Mouse (Mus musculus): Measurements from ENCODE around the gene Plekhg3.

Gene Plekhg3

GRCm38 (mm10) chr12:76530580-76531139 is at the start of gene Plekhg3:
Gene Plekhg3, plus strand, starts transcription at chr12:76530891.
- no peak for DNase-seq

DNA sequence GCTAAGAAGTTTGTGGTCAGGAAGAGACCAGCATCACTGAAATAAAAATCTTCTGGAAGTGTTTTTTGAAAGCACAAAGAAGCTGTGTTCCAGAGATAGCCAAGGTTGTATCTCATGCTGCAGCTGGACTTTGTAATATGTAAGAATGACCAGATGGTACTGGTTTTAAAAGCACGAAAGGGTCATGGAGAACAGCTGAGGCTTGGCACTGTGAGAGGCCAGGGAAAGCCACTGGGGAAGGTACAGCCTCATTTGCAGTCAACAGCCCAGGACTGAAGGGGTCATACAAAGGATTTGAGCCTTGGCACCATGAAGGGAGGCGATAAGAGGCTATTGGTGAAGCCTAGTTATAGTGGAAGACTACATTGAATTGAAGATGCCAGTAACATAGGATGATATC is 48.2 kb upstream of the Plekhg3 start:
- no peak for DNase-seq

DNA sequence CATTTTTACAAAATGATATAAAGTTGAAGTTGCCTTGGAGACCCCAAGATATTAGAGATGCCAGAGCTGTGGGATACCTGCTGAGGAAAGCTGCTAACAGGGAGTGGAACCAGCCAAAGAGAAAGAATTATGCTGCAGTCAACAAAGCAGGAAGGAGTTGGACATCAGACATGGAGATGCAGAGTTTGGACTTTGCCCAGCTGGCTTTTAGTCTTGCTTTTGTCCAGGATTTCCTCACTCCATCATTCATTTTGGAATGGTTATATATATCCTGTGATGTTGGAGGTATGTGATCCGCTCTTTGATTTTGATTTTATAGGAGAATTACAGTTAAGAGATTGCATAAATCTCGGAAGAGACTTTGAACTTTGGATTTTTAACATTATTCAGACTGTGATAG is 47.7 kb upstream of the Plekhg3 start:
- DNase-seq = no peak

DNA sequence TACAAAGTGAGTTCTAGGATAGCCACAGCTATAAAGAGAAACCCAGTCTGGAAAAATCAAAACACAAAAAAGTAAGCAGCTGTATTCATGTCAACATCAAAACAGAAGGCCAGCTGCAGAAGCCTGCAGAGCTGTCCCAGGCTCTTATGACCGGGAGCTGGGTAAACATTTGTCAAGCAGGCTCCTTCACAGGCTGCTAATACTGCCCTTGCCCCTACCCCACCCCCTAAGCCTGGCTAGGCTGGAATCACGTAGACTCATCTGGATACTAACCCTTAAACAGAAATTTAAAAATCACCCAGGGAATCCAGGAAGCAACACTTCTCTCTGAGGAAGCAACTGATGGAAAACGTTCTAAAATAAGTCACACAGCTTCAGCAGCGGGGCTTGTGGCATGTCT is 45.8 kb upstream of the Plekhg3 start:
- DNase-seq = no peak

GRCm38 (mm10) chr12:76485381-76485780 is 45.3 kb upstream of the Plekhg3 start:
- no peak for DNase-seq

DNA sequence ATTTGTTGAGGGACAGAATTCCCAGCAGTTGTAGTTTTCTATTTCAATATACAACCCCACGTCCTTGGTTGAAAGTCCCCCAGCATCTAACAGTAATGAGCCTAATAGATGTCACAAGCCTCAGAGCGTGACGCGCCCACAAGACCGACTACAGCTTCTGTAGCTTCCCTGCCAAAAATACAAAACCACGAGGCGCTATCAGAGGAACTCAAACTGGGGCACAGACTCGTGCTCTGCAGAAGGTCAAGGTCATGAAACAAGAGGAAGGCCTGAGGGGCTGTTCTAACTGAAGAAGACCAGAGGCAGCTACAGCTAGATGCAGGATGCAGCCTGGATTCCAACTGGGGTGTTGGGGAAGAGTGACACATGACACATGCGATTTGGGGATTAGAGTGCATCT is 43.7 kb upstream of the Plekhg3 start:
- DNase-seq = no peak

DNA sequence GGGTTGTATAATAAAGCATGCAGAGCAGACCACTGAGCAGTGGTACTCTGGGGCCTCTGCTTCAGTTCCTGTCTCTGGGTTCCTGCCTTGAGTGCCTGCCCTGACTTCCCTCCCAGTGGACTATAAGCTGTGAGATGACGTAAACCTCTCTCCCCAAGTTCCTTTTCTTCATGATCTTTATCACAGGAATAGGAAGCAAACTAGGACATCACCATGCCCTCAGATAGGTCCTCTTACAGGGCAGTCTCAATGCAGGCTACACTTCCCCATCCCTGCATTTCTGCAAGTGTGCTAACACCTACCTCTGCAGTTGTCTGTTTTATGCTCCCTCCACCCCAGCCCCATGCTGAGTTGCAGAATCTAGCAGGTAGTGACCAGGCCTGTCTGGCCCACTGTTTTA is 39.9 kb upstream of the Plekhg3 start:
- no peak for DNase-seq

- DNase-seq = no peak
Observed at GRCm38 (mm10) chr12:76493462-76493861, 37.2 kb upstream of the Plekhg3 start.

DNA sequence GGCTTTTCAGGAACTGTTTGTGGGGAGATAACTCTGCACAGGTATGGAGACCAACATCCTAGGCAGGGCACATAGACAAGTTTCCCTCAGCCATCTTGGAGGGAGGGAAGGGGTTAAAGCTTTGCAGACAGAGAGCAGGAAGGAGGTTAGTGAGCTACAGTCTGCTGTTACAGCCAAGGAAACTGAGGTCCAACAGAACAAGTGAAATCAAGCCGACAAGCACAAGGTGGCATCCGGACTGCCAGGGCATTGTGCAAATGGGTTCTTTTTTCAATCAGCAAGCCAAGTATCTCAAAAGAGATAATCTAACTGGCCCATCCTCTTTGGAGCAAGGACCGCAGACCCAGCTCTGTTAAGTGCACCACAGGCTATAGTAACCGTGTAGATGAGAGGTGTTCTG is 35.3 kb upstream of the Plekhg3 start:
- no peak for DNase-seq

DNA sequence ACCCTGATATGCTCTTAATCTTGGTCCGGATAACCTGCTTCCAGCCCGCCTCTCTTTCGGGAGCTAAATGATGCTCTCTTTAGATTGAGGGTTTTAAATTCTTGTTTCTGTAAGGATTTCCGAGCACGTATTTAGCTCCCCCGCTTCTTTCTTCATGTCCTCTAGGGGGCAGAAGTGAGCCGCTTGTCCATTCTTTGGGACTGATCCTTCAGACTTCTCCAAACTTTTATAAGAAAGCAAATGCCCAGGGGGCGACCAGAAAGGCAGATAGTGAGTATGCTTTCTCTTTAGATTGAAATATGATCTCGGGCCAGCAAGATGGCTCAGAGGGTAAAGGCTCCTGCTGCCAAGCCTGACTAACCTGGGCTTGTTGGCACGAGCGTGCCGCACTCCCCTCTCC is 34.4 kb upstream of the Plekhg3 start:
- peak; percentile 54 for DNase-seq

DNA sequence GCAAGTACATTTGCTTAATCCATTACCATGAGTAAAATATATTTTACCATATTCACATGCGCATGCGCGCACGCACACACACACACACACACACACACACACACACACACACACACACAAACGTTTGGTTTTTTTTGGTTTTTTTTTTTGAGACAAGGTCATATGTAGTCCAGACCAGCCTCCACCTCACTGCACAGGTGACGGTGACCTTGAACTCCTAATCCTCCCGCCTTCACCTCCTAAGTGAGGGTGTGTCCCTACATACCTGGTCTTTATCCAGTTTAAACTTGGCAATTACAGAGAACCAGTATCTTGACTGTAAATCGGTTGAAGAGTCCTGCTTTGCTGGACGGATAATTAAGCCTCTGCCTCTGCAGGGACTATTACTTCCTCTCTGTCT is 31.4 kb upstream of the Plekhg3 start:
- DNase-seq = no peak

DNA sequence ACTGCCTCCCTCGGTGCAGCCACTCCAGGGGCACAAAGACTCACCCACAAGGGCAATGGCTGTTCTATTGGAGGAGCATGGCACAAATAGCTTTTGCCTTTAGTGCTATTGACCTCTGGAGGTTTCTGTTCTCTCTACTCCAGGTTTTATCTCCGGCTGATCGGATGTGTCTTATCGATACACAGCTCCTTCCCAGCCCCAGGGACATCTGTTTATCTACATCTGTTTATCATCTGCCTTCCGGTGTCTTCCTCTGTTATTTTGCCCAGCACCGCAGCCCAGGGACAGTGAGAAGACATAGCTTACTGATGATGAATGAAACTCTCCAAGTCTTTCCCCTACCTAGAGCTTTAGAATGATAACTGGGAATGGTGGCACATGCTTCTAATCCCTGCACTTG is 30.6 kb upstream of the Plekhg3 start:
- no peak for DNase-seq

GRCm38 (mm10) chr12:76500896-76501295 is 29.8 kb upstream of the Plekhg3 start:
- DNase-seq = no peak

DNA sequence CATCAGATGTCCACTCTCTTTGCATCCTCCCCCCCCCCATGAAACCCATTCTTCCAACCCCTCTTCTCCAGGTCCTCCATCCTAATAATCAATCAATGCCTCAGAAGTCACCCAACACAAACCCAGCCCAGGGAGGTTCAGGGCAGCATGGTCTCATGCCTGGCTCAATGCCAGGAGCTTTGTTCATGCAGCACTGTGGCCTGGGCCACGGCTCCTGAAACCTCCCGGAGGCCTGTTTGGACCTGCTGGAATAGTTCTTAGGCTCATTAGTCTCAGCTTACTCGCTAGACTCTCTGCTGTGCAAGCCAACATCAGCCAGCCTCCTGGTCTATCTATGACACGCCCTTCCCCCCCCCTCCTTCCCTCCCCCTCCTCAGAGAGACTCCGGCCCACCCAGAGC is 27.7 kb upstream of the Plekhg3 start:
- no peak for DNase-seq

DNA sequence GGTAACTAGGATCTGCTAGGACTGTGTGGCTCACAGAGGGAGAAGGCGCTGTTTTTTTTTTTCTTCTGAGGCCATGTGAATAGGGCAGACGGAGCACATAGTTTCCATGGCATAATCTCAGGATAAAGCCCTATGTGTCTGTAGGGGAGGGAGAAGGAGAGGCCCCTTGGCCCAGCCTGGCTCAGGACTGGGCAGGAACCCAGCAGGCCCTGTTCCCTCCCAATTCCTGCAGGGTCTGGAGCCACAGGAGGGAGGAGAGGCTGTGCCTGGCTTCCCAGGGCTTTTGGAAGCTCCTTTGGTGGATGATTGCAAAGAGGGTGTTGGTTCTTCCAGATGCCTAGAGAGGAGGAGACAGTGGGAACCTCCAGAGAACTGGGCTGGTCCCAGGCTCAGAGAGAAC is 24.2 kb upstream of the Plekhg3 start:
- DNase-seq = no peak

- DNase-seq = no peak
Observed at GRCm38 (mm10) chr12:76507791-76508190, 22.9 kb upstream of the Plekhg3 start.

- DNase-seq = no peak
Observed at GRCm38 (mm10) chr12:76508909-76509440, 21.7 kb upstream of the Plekhg3 start.

DNA sequence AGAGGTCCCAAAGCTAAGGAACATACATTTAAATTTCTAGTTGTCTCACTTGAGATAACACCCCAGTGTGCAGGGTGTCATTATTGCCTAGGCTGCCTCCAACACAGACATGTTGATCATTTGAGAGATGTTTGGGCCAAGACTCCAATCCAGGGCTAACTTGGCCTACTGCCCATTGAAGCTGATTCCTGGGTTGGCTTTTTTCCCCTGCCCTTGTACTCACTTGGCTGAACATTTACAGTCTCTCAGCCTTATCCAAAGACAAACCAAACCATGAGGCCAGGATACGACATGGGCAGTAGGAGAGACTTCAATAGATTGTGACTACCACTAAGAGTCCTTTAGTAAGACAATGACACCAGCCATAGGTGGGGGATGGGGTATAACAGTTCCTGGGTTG is 18.0 kb upstream of the Plekhg3 start:
- DNase-seq = no peak

GRCm38 (mm10) chr12:76514842-76515241 is 15.8 kb upstream of the Plekhg3 start:
- DNase-seq = no peak

GRCm38 (mm10) chr12:76518000-76518399 is 12.7 kb upstream of the Plekhg3 start:
- DNase-seq = no peak

DNA sequence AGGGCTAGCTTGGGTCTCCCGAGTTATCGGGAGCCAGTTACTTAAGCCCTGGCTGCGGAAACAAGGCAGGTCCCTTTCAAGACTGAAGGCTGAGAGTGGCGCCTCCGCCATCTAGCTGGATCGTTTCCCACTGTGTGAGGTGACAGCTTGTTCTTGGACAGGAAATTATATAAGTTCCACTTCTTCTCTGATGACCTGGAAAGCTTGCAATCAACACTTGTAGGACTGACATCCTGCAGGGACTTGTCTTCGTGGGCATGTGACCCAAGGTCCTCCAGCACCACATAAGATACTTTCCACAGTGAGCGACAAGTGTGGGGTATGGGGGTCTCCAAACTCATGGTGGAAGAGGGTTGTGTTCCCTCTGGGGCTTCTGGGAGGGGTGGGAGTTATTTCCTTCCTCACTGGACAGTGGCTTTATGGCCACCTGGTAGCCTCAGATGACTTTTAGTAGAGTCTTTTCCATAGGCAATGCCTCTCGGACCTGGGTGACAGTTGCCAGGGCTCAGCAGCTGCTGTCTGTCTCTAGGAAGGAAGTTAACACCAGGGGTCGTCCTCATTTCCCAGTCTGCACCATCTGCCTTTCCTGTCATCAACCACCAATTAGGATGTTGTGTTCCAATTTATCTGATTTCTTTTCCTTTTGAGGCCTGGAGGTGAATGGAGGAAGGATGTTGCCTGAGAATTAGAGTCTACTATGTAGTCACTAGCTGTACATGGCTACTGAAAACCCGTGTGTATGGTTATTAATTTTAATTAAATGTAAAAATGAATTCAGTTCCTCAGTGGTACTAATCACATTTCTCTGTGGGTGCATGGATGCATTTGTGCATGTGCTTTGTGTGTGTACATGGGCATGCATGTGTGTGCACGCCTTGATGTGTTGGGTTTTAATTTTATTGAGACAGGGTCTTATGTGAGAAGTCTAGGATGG is 11.5 kb upstream of the Plekhg3 start:
- no peak for DNase-seq

DNA sequence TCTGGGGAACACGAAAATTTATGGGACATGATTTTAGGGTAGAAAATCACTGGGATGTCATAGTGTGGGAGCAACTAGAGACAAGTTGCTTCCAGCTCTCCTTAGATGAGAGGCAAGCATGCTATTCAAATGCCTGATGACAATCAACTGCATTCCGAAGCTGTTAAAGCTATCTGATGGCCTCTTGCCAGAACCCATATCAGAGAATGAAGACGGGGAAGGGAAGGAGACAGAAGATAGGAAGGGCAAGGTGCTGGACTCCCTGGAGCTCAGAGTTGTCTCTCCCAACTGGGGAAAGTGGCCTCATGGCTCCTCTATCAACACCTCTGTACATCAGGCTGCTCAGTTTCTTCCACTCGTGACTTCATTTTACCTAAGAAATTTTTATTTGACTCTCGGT is 7.0 kb upstream of the Plekhg3 start:
- no peak for DNase-seq

DNA sequence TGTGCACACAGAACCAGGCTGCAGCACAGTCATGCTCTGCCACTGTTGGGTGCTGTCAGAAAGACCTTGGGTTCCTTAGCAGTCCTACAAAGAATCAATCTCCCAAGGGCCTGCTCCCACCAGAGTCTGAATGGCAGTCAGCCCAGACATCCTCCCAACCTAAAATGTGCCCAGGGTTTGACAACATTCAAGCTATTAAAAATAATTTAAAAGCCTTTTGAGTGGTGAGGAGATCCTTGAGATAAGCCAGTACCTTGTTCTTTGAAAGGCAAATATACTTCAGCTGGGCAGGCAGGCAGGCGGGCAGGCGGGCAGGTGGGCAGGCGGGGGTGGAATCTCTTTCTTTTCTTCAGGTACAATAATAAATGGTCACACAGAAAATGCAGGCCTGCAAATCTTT is 5.8 kb upstream of the Plekhg3 start:
- no peak for DNase-seq

DNA sequence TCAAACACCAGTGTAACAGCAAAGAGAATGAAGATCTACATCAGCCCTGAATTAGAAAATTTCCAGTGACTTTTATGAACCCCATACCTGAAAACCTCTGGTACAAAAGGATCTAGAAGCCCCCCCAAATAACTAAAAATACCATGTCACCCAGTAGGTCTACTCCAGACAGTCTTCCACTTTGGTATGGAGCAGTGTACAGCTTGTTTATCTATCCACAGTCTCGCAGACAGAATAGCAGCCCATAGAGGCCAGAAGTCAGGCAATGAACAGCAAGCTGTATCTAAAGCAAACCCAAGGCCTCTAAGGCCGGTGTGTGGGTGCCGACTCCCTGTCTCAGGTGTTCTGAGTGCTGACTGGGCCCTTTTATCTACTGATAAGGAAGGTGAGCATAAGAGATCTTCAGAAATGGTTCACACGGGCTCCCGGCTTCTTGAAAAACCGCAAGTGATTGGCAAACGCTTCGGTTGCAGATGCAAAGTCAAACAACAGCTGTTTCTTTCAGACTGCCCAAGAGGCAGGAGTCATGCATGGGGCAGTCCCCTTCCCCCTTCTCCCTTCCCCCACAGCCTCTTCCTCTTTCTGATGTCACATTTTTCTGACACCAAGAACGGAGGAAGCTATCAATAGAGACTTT is 3.3 kb upstream of the Plekhg3 start:
- no peak for DNase-seq

Measured in liver (tissue).